Mouse (Mus musculus) cerebellum, postnatal 25 days (tissue): ENCODE measurements at regions not wholly inside any gene's neighbourhood (a gene's known extent, or its start where the extent isn't known, plus 50 kb on each side); places are given as distances from the start of the nearest gene placed in this dataset.
"Not testable (repeated sequence)": the region's sequence is repeated elsewhere in the genome, so short reads cannot be mapped to it uniquely, and the experiment has no call there.

Experiments used
- DNase-seq, 2 experiments: peaks; one replicate each; pipeline ENCODE4 v3.0.0; 2021; ENCODE audit warnings: mixed read lengths in 2 of 2

GRCm38 (mm10) chr2:147307488-147308386, 54.0 kb upstream of the Pax1 start:
- peak; percentile 80 to 86 for DNase-seq

- no peak for DNase-seq
These were observed 55.0 kb upstream of the Pax1 start for GRCm38 (mm10) chr2:147306728-147307127.

- peak; percentile 12 to 27 for DNase-seq
These were observed 56.5 kb upstream of the Pax1 start for GRCm38 (mm10) chr2:147305262-147305661.

GRCm38 (mm10) chr2:147300503-147300902, 61.2 kb upstream of the Pax1 start:
- DNase-seq, result no peak

GRCm38 (mm10) chr2:147299359-147299758, 62.4 kb upstream of the Pax1 start:
- peak in 1 of 2 experiments; percentile 6 for DNase-seq

GRCm38 (mm10) chr2:147298499-147298896, 63.2 kb upstream of the Pax1 start:
- peak; percentile 87 to 94 for DNase-seq

GRCm38 (mm10) chr2:147297876-147298498, 63.7 kb upstream of the Pax1 start:
- DNase-seq, result no peak

GRCm38 (mm10) chr2:147294926-147295325, 66.8 kb upstream of the Pax1 start:
- not testable (repeated sequence) for DNase-seq

GRCm38 (mm10) chr2:147293294-147293688, 68.4 kb upstream of the Pax1 start:
- DNase-seq, result no peak

GRCm38 (mm10) chr2:147292387-147293293, 69.1 kb upstream of the Pax1 start:
- no peak for DNase-seq

GRCm38 (mm10) chr2:147283390-147283789, 78.3 kb upstream of the Pax1 start:
- DNase-seq, result no peak

GRCm38 (mm10) chr2:147277636-147278035, 83.6 kb upstream of the Nkx2-2 start:
- no peak for DNase-seq

- no peak for DNase-seq
These were observed 75.1 kb upstream of the Nkx2-2 start for GRCm38 (mm10) chr2:147269171-147269570.

- no peak for DNase-seq
These were observed 73.9 kb upstream of the Nkx2-2 start for GRCm38 (mm10) chr2:147267901-147268300.

GRCm38 (mm10) chr2:147267257-147267656, 73.2 kb upstream of the Nkx2-2 start:
- DNase-seq, result no peak

GRCm38 (mm10) chr2:147256696-147257095, 62.7 kb upstream of the Nkx2-2 start:
- peak; percentile 47 to 70 for DNase-seq

- DNase-seq, result no peak
These were observed 60.9 kb upstream of the Nkx2-2 start for GRCm38 (mm10) chr2:147254944-147255343.

- peak; percentile 6 to 29 for DNase-seq
These were observed 60.1 kb upstream of the Nkx2-2 start for GRCm38 (mm10) chr2:147254137-147254536.

- DNase-seq, result no peak
These were observed 54.0 kb upstream of the Nkx2-2 start for GRCm38 (mm10) chr2:147247981-147248514.

GRCm38 (mm10) chr2:147247238-147247637, 53.2 kb upstream of the Nkx2-2 start:
- no peak for DNase-seq

GRCm38 (mm10) chr2:147244406-147244805, 50.4 kb upstream of the Nkx2-2 start:
- DNase-seq, result no peak
